Comparison of ENCODE assay signal across 8 mouse cellular contexts in the genomic region with DNA sequence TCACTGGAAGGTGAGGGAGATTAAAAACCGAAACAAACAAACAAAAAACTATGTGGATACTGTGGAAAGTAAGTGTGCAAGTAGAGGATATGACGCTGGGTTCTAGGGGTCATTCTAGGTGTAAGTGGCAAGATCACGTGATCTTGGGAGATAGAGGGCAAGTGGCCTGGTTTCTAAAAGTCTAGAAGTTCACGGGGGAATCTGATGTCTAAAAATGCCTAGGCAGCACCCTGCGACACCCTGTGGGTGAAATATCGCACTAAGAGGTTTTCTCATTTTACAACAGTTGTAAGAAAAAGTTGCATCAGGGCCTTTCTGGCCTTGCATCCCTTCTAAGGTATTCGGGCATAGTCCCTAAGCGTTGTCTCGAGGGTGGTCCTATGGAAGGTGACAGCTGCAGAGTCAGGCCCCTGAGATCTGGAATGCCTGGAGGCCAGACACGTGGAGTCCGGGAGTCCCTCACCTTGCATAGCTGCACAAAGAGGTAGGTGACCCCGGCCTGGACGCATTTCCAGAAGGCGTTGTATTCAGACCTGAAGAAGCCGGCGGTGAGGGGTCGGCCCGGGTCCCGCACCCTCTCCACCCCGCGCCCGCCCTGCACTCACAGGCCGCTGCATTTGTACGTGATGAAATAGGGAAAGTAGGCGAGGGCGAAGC. TPM values are rescaled to one million over a fixed set of nuclear protein-coding genes. Genes with fewer than 3 reads are reported as not detected.
DNase-seq lines count a peak whose midpoint lies in the region; ATAC-seq and TF ChIP-seq lines count a peak whose summit lies in the region.

No protein-coding gene starts in this region.

- DNase-seq in heart, adult 18-20 months, result no peak
- no peak for DNase-seq in ES-E14 (ENCODE audit: low read depth, low spot score)
- no peak for DNase-seq in forebrain, embryonic 14.5 days (ENCODE audit: low spot score)
- DNase-seq in layer of hippocampus, postnatal 36 days, result no peak
- no peak for DNase-seq in gastrocnemius, postnatal 10 days
- DNase-seq in gastrocnemius, postnatal 25 days, result no peak

- peaks cover 18% of the 10 kb centered on the region for H3K4me1 ChIP-seq in heart, embryonic 15.5 days (replicated peaks)
- H3K4me1 ChIP-seq in ES-E14 (ENCODE audit: control insufficient read depth in 2 of 2, insufficient read depth in 2 of 2, low read length in 2 of 2, poor library complexity in 1 of 2), result peaks cover 0 to 10% of the 10 kb centered on the region in 2 experiments; a peak in 1 of 4 replicates
- H3K4me1 ChIP-seq in forebrain, embryonic 14.5 days (ENCODE audit: control insufficient read depth, insufficient read depth, low read length), result peaks cover 17% of the 10 kb centered on the region
- H3K4me1 ChIP-seq in liver, embryonic 15.5 days (replicated peaks), result peaks cover 24% of the 10 kb centered on the region

- H3K9ac ChIP-seq in heart, embryonic 15.5 days, result peak overlapping the region; percentile 79
- H3K9ac ChIP-seq in ES-E14 (ENCODE audit: insufficient read depth, low read depth, low read length, poor library complexity, severe bottlenecking), result peak overlapping the region; percentile 80
- peak overlapping the region; percentile 90 for H3K9ac ChIP-seq in forebrain, embryonic 14.5 days (ENCODE audit: low read length)
- peak overlapping the region; percentile 77 for H3K9ac ChIP-seq in liver, embryonic 15.5 days

- peak overlapping the region; percentile 82 for H3K4me2 ChIP-seq in heart, embryonic 15.5 days
- H3K4me2 ChIP-seq in forebrain, embryonic 14.5 days (ENCODE audit: low read length), result peak overlapping the region; percentile 84
- peak overlapping the region; percentile 94 for H3K4me2 ChIP-seq in liver, embryonic 15.5 days

- WGBS in heart, embryonic 15.5 days, result 7% methylated on average over 26 of the region's 26 CpGs
- 8% methylated on average over 26 of the region's 26 CpGs for WGBS in forebrain, embryonic 14.5 days
- WGBS in liver, embryonic 15.5 days (ENCODE audit: insufficient replicate concordance), result 5% methylated on average over 26 of the region's 26 CpGs

- peak overlapping the region; percentile 67 for H3K4me3 ChIP-seq in heart, embryonic 15.5 days
- peak overlapping the region; percentile 76 to 78 for H3K4me3 ChIP-seq in ES-E14 (ENCODE audit: insufficient read depth in 1 of 2, low read depth in 1 of 2, low read length in 2 of 2, poor library complexity in 1 of 2, severe bottlenecking in 1 of 2)
- peak overlapping the region; percentile 80 for H3K4me3 ChIP-seq in forebrain, embryonic 14.5 days (ENCODE audit: low read depth, low read length)
- H3K4me3 ChIP-seq in liver, embryonic 15.5 days (replicated peaks), result peak overlapping the region; percentile 84

- peaks cover 12% of the 10 kb centered on the region for H3K36me3 ChIP-seq in heart, embryonic 15.5 days
- H3K36me3 ChIP-seq in ES-E14 (ENCODE audit: control insufficient read depth, insufficient read depth, low read length, poor library complexity, severe bottlenecking), result peaks cover 4% of the 10 kb centered on the region; the same call in 1 of the 2 replicates
- peaks cover 26% of the 10 kb centered on the region for H3K36me3 ChIP-seq in forebrain, embryonic 14.5 days (ENCODE audit: control insufficient read depth, insufficient read depth, low read length)
- peaks cover 19% of the 10 kb centered on the region; the same call in 1 of the 2 replicates for H3K36me3 ChIP-seq in liver, embryonic 15.5 days (replicated peaks)

- peak; percentile 32 for ATAC-seq in heart, embryonic 15.5 days (replicated peaks; ENCODE audit: insufficient number of reproducible peaks, insufficient read depth, low FRiP score, low read depth)
- ATAC-seq in forebrain, embryonic 14.5 days, result peak; percentile 55
- peak; percentile 29 for ATAC-seq in liver, embryonic 15.5 days (ENCODE audit: insufficient read depth)

- in situ Hi-C loops in ES-E14 (cut with MboI; ENCODE audit: low sequenced_read_pairs in 2 of 2, unreplicated experiment in 2 of 2), result no loop called here

- no peaks in the 10 kb centered on the region for H3K27me3 ChIP-seq in heart, embryonic 15.5 days
- no peaks in the 10 kb centered on the region for H3K27me3 ChIP-seq in forebrain, embryonic 14.5 days (replicated peaks; ENCODE audit: control insufficient read depth, insufficient read depth, low read length)
- H3K27me3 ChIP-seq in liver, embryonic 15.5 days, result no peaks in the 10 kb centered on the region

- H3K9me3 ChIP-seq in heart, embryonic 15.5 days (replicated peaks), result no peaks in the 10 kb centered on the region
- no peaks in the 10 kb centered on the region for H3K9me3 ChIP-seq in ES-E14 (ENCODE audit: control insufficient read depth, insufficient read depth, low read depth, low read length)
- no peaks in the 10 kb centered on the region for H3K9me3 ChIP-seq in forebrain, embryonic 14.5 days (replicated peaks; ENCODE audit: control insufficient read depth, low read length)
- H3K9me3 ChIP-seq in liver, embryonic 15.5 days (replicated peaks), result no peaks in the 10 kb centered on the region

- peak overlapping the region; percentile 92 for H3K27ac ChIP-seq in heart, embryonic 15.5 days
- no peak overlapping the region for H3K27ac ChIP-seq in ES-E14 (ENCODE audit: insufficient read depth, low read depth, low read length, poor library complexity, severe bottlenecking)
- H3K27ac ChIP-seq in forebrain, embryonic 14.5 days (ENCODE audit: low read depth, low read length), result peak overlapping the region; percentile 90
- peak overlapping the region; percentile 91 for H3K27ac ChIP-seq in liver, embryonic 15.5 days (replicated peaks)

TF ChIP-seq in ES-E14, 5 proteins besides CTCF, POLR2A, EP300 and RAD21:
- TF ChIP-seq MAFK (IDR thresholded peaks at IDR 0.05; ENCODE audit: insufficient read depth, low read depth, low read length) (no peak), CHD2 (IDR thresholded peaks at IDR 0.05; ENCODE audit: low read depth, low read length) (no peak), HCFC1 (IDR thresholded peaks at IDR 0.05; ENCODE audit: borderline replicate concordance, insufficient read depth, low read length) (no peak), ZNF384 (IDR thresholded peaks at IDR 0.05; ENCODE audit: low read depth, low read length) (no peak), ZC3H11A (IDR thresholded peaks at IDR 0.05; ENCODE audit: borderline replicate concordance, low read depth, low read length) (no peak)
TF ChIP-seq in ES-E14: peak in this region for 0.

RNA-seq across cellular contexts. Expression of gene Tmem147, which starts 0.5 kb away (rescaled TPM):
- 167 and 172 TPM in 2 replicates for polyA plus RNA-seq in heart, embryonic 15.5 days (2015; fragmentation: Nextera tagmentation; extraction: Ambion mirVana)
- total RNA-seq in heart, adult 18-20 months (2021), result 100 to 1,000 TPM; 238 to 252 TPM
- total RNA-seq in ES-E14 (2012; rRNA removed), result 137 and 155 TPM in 2 replicates
- polyA plus RNA-seq in forebrain, embryonic 14.5 days (2014; fragmentation: Nextera tagmentation; extraction: Ambion mirVana), result 228 and 286 TPM in 2 replicates
- polyA plus RNA-seq in liver, embryonic 15.5 days (2015; fragmentation: Nextera tagmentation; extraction: Ambion mirVana), result 97.4 and 105 TPM in 2 replicates
- total RNA-seq in layer of hippocampus, postnatal 36 days (2021), result 100 to 1,000 TPM; 107 to 118 TPM
- 100 to 1,000 TPM; 166 to 178 TPM for total RNA-seq in gastrocnemius, postnatal 10 days (2021)
- total RNA-seq in gastrocnemius, postnatal 25 days (2021), result 100 to 1,000 TPM; 283 to 405 TPM

RNA-seq across cellular contexts. Expression of gene Gapdhs, which starts 14.6 kb away (rescaled TPM):
- 0.13 TPM in 1 of 2 replicates, not detected in the other for polyA plus RNA-seq in heart, embryonic 15.5 days (2015; fragmentation: Nextera tagmentation; extraction: Ambion mirVana)
- total RNA-seq in heart, adult 18-20 months (2021), result not detected
- not detected in 2 replicates for total RNA-seq in ES-E14 (2012; rRNA removed)
- 0.57 and 0.59 TPM in 2 replicates for polyA plus RNA-seq in forebrain, embryonic 14.5 days (2014; fragmentation: Nextera tagmentation; extraction: Ambion mirVana)
- not detected in 2 replicates for polyA plus RNA-seq in liver, embryonic 15.5 days (2015; fragmentation: Nextera tagmentation; extraction: Ambion mirVana)
- not detected for total RNA-seq in layer of hippocampus, postnatal 36 days (2021)
- total RNA-seq in gastrocnemius, postnatal 10 days (2021), result not detected
- not detected for total RNA-seq in gastrocnemius, postnatal 25 days (2021)

RNA-seq across cellular contexts. Expression of gene Atp4a, which starts 16.9 kb away (rescaled TPM):
- polyA plus RNA-seq in heart, embryonic 15.5 days (2015; fragmentation: Nextera tagmentation; extraction: Ambion mirVana), result 0.37 and 0.62 TPM in 2 replicates
- total RNA-seq in heart, adult 18-20 months (2021), result under 1 TPM in 1 of 2 experiments, not detected in 1; 0.51 TPM
- total RNA-seq in ES-E14 (2012; rRNA removed), result 1.4 and 5.0 TPM in 2 replicates
- 0.84 and 1.2 TPM in 2 replicates for polyA plus RNA-seq in forebrain, embryonic 14.5 days (2014; fragmentation: Nextera tagmentation; extraction: Ambion mirVana)
- 1.7 and 2.9 TPM in 2 replicates for polyA plus RNA-seq in liver, embryonic 15.5 days (2015; fragmentation: Nextera tagmentation; extraction: Ambion mirVana)
- total RNA-seq in layer of hippocampus, postnatal 36 days (2021), result under 1 TPM; 0.35 to 0.70 TPM
- total RNA-seq in gastrocnemius, postnatal 10 days (2021), result not detected
- total RNA-seq in gastrocnemius, postnatal 25 days (2021), result under 1 TPM; 0.33 to 0.75 TPM

RNA-seq across cellular contexts. Expression of gene Sbsn, which starts 22.4 kb away (rescaled TPM):
- polyA plus RNA-seq in heart, embryonic 15.5 days (2015; fragmentation: Nextera tagmentation; extraction: Ambion mirVana), result 1.2 and 1.5 TPM in 2 replicates
- 1 to 10 TPM; 2.1 to 3.7 TPM for total RNA-seq in heart, adult 18-20 months (2021)
- total RNA-seq in ES-E14 (2012; rRNA removed), result 9.8 and 20.8 TPM in 2 replicates
- 1.3 and 2.0 TPM in 2 replicates for polyA plus RNA-seq in forebrain, embryonic 14.5 days (2014; fragmentation: Nextera tagmentation; extraction: Ambion mirVana)
- 0.12 and 0.61 TPM in 2 replicates for polyA plus RNA-seq in liver, embryonic 15.5 days (2015; fragmentation: Nextera tagmentation; extraction: Ambion mirVana)
- total RNA-seq in layer of hippocampus, postnatal 36 days (2021), result 1 to 10 TPM; 6.4 to 9.7 TPM
- total RNA-seq in gastrocnemius, postnatal 10 days (2021), result 1 to 10 TPM; 3.5 to 5.8 TPM
- total RNA-seq in gastrocnemius, postnatal 25 days (2021), result 1 to 10 TPM; 2.3 to 5.6 TPM

RNA-seq across cellular contexts. Expression of gene 2200002J24Rik, which starts 30.1 kb away (rescaled TPM):
- 1.0 and 1.4 TPM in 2 replicates for polyA plus RNA-seq in heart, embryonic 15.5 days (2015; fragmentation: Nextera tagmentation; extraction: Ambion mirVana)
- total RNA-seq in heart, adult 18-20 months (2021), result not detected
- 1.1 and 2.4 TPM in 2 replicates for total RNA-seq in ES-E14 (2012; rRNA removed)
- polyA plus RNA-seq in forebrain, embryonic 14.5 days (2014; fragmentation: Nextera tagmentation; extraction: Ambion mirVana), result not detected in 2 replicates
- polyA plus RNA-seq in liver, embryonic 15.5 days (2015; fragmentation: Nextera tagmentation; extraction: Ambion mirVana), result 0.48 and 0.99 TPM in 2 replicates
- total RNA-seq in layer of hippocampus, postnatal 36 days (2021), result not detected
- not detected for total RNA-seq in gastrocnemius, postnatal 10 days (2021)
- total RNA-seq in gastrocnemius, postnatal 25 days (2021), result not detected
